Mouse (Mus musculus) heart, embryonic 13.5 days (tissue): ENCODE measurements around the gene Lamc1. TPM values are rescaled to one million over a fixed set of nuclear protein-coding genes. Genes with fewer than 3 reads are reported as not detected.
"Not testable (repeated sequence)": the region's sequence is repeated elsewhere in the genome, so short reads cannot be mapped to it uniquely, and the experiment has no call there.

Experiments used
- ATAC-seq: fragments of 200-750 bp; cut with Nextera tagmentation; 2 replicates; pipeline ENCODE4 v1.8.0; 2017; ENCODE audit warnings: moderate TSS enrichment; ENCODE audit not compliant: insufficient number of reproducible peaks, low FRiP score, low TSS enrichment; ENCODE audit errors: extremely low read depth
- H3K27ac ChIP-seq: fragments of 300-500 bp; sonication (generic); replicated peaks from 2 replicates; pipeline ENCODE4 v1.5.1; 2015; ENCODE audit warnings: moderate library complexity, mild to moderate bottlenecking, inconsistent platforms
- H3K27me3 ChIP-seq: fragments of 300-500 bp; sonication (generic); replicated peaks from 2 replicates; pipeline ENCODE4 v1.6.1; 2015; ENCODE audit warnings: mild to moderate bottlenecking, inconsistent platforms
- H3K36me3 ChIP-seq: fragments of 300-500 bp; sonication (generic); 2 replicates; pipeline ENCODE4 v1.6.1; 2015; ENCODE audit warnings: mild to moderate bottlenecking, inconsistent platforms
- H3K4me1 ChIP-seq: fragments of 300-500 bp; sonication (generic); 2 replicates; pipeline ENCODE4 v1.6.1; 2015; ENCODE audit warnings: inconsistent platforms
- H3K4me2 ChIP-seq: fragments of 300-500 bp; sonication (generic); 2 replicates; pipeline ENCODE4 v1.6.1; 2015; ENCODE audit warnings: inconsistent platforms, mild to moderate bottlenecking, moderate library complexity
- H3K4me3 ChIP-seq: fragments of 300-500 bp; sonication (generic); 2 replicates; pipeline ENCODE4 v1.5.1; 2015; ENCODE audit warnings: moderate library complexity, mild to moderate bottlenecking, inconsistent platforms
- H3K9ac ChIP-seq: fragments of 300-500 bp; sonication (generic); 2 replicates; pipeline ENCODE4 v1.6.1; 2015; ENCODE audit warnings: inconsistent platforms, mild to moderate bottlenecking, moderate library complexity
- H3K9me3 ChIP-seq: fragments of 300-500 bp; sonication (generic); 2 replicates; pipeline ENCODE4 v1.6.1; 2016; ENCODE audit warnings: inconsistent platforms
- WGBS: fragments of 180-500 bp; shearing (Covaris S2); methylation state at CpG from one replicate; pipeline ENCODE4 v1.1.7; 2015; ENCODE audit warnings: mixed read lengths; 5-methylcytosine and 5-hydroxymethylcytosine counted together
- polyA plus RNA-seq: library from polyadenylated mRNA; unstranded; fragments of >200 nt; fragmentation: Nextera tagmentation; extraction: Ambion mirVana; gene quantifications from 2 replicates; pipeline ENCODE4 v1.2.1, GENCODE M21; 2015

Lamc1 gene
- polyA plus RNA-seq, 1 experiment from 2014 or later, result 78.2 TPM

GRCm38 (mm10) chr1:153297774-153298363 lies 34.7 kb downstream of the Lamc1 start:
- not testable (repeated sequence) for H3K9ac ChIP-seq, H3K36me3 ChIP-seq, H3K27ac ChIP-seq, ATAC-seq, H3K9me3 ChIP-seq, H3K4me3 ChIP-seq, H3K27me3 ChIP-seq, H3K4me2 ChIP-seq
- peaks cover 54% of the 10 kb centered on the region for H3K4me1 ChIP-seq
- 83% methylated on average over 4 of the region's 4 CpGs for WGBS

- Histone ChIP-seq H3K27ac (no peak overlapping the region), H3K9ac (no peak overlapping the region), H3K4me2 (no peak overlapping the region), H3K4me3 (no peak overlapping the region), H3K9me3 (no peaks in the 10 kb centered on the region), H3K27me3 (no peaks in the 10 kb centered on the region), H3K4me1 (peaks cover 60% of the 10 kb centered on the region), H3K36me3 (no peaks in the 10 kb centered on the region)
- 73% methylated on average over 6 of the region's 6 CpGs for WGBS
- no peak for ATAC-seq
Measured at GRCm38 (mm10) chr1:153296035-153296434, 36.6 kb downstream of the Lamc1 start.

- Histone ChIP-seq H3K4me1 (peaks cover 63% of the 10 kb centered on the region), H3K27me3 (no peaks in the 10 kb centered on the region), H3K4me2 (peak overlapping the region; percentile 50), H3K27ac (peak overlapping the region; percentile 88), H3K9me3 (no peaks in the 10 kb centered on the region), H3K4me3 (no peak overlapping the region), H3K36me3 (0 out of 2 replicates have a peak, but pooled peaks cover 5% of the 10 kb centered on the region), H3K9ac (peak overlapping the region; percentile 34; the same call in 1 of the 2 replicates)
- no peak for ATAC-seq
- WGBS, result 26% methylated on average over 5 of the region's 5 CpGs
Measured at GRCm38 (mm10) chr1:153292892-153293291, 39.7 kb downstream of the Lamc1 start.

GRCm38 (mm10) chr1:153292202-153292601 lies 40.4 kb downstream of the Lamc1 start:
- 29% methylated on average over 6 of the region's 6 CpGs for WGBS
- peaks cover 70% of the 10 kb centered on the region for H3K4me1 ChIP-seq
- H3K4me3 ChIP-seq, result peak overlapping the region; percentile 0; the same call in 1 of the 2 replicates
- H3K9ac ChIP-seq, result 0 out of 2 replicates have a peak overlapping the region, but pooled peaks have one; percentile 28
- H3K27me3 ChIP-seq, result no peaks in the 10 kb centered on the region
- H3K9me3 ChIP-seq, result no peaks in the 10 kb centered on the region
- ATAC-seq, result no peak
- H3K27ac ChIP-seq, result peak overlapping the region; percentile 88
- H3K36me3 ChIP-seq, result 0 out of 2 replicates have a peak, but pooled peaks cover 5% of the 10 kb centered on the region
- H3K4me2 ChIP-seq, result peak overlapping the region; percentile 50

GRCm38 (mm10) chr1:153291416-153291815 lies 41.2 kb downstream of the Lamc1 start:
- H3K4me2 ChIP-seq, result peak overlapping the region; percentile 50
- peak overlapping the region; percentile 58; the same call in 1 of the 2 replicates for H3K9ac ChIP-seq
- H3K27ac ChIP-seq, result peak overlapping the region; percentile 88
- H3K27me3 ChIP-seq, result no peaks in the 10 kb centered on the region
- 0 out of 2 replicates have a peak, but pooled peaks cover 5% of the 10 kb centered on the region for H3K36me3 ChIP-seq
- WGBS, result 50% methylated on average over 4 of the region's 4 CpGs
- H3K4me3 ChIP-seq, result no peak overlapping the region
- peaks cover 76% of the 10 kb centered on the region for H3K4me1 ChIP-seq
- no peak for ATAC-seq
- no peaks in the 10 kb centered on the region for H3K9me3 ChIP-seq

- Histone ChIP-seq H3K27me3 (no peaks in the 10 kb centered on the region), H3K36me3 (0 out of 2 replicates have a peak, but pooled peaks cover 5% of the 10 kb centered on the region), H3K9me3 (no peaks in the 10 kb centered on the region), H3K4me3 (no peak overlapping the region), H3K27ac (no peak overlapping the region), H3K4me1 (peaks cover 70% of the 10 kb centered on the region), H3K4me2 (no peak overlapping the region), H3K9ac (no peak overlapping the region)
- no peak for ATAC-seq
- WGBS, result 68% methylated on average over 4 of the region's 4 CpGs
Measured at GRCm38 (mm10) chr1:153288010-153288409, 44.6 kb downstream of the Lamc1 start.

GRCm38 (mm10) chr1:153287443-153287842 lies 45.1 kb downstream of the Lamc1 start:
- H3K27ac ChIP-seq, result 0 out of 2 replicates have a peak overlapping the region, but pooled peaks have one; percentile 12
- no peak overlapping the region for H3K9ac ChIP-seq
- H3K9me3 ChIP-seq, result no peaks in the 10 kb centered on the region
- no peaks in the 10 kb centered on the region for H3K27me3 ChIP-seq
- H3K4me3 ChIP-seq, result no peak overlapping the region
- H3K4me1 ChIP-seq, result peaks cover 70% of the 10 kb centered on the region
- no peak overlapping the region for H3K4me2 ChIP-seq
- ATAC-seq, result no peak
- 0 out of 2 replicates have a peak, but pooled peaks cover 5% of the 10 kb centered on the region for H3K36me3 ChIP-seq
- WGBS, result 53% methylated on average over 5 of the region's 5 CpGs

- H3K27ac ChIP-seq, result peak overlapping the region; percentile 37
- ATAC-seq, result no peak
Measured at GRCm38 (mm10) chr1:153286216-153286615, 46.4 kb downstream of the Lamc1 start.

GRCm38 (mm10) chr1:153285188-153285587 lies 47.4 kb downstream of the Lamc1 start:
- 63% methylated on average over 8 of the region's 8 CpGs for WGBS
- H3K4me1 ChIP-seq, result peaks cover 77% of the 10 kb centered on the region

More at GRCm38 (mm10) chr1:153286216-153286615, 46.4 kb downstream of the Lamc1 start:
- 0 out of 2 replicates have a peak, but pooled peaks cover 5% of the 10 kb centered on the region for H3K36me3 ChIP-seq
- H3K4me3 ChIP-seq, result no peak overlapping the region
- H3K9ac ChIP-seq, result no peak overlapping the region
- H3K4me1 ChIP-seq, result peaks cover 71% of the 10 kb centered on the region
- WGBS, result 78% methylated on average over 9 of the region's 9 CpGs
- H3K9me3 ChIP-seq, result no peaks in the 10 kb centered on the region
- no peaks in the 10 kb centered on the region for H3K27me3 ChIP-seq
- H3K4me2 ChIP-seq, result no peak overlapping the region

GRCm38 (mm10) chr1:153282342-153282975 lies 50.1 kb downstream of the Lamc1 start:
- Histone ChIP-seq H3K9me3 (no peaks in the 10 kb centered on the region), H3K27ac (peak overlapping the region; percentile 92; the same call in 1 of the 2 replicates), H3K27me3 (no peaks in the 10 kb centered on the region), H3K4me1 (peaks cover 89% of the 10 kb centered on the region), H3K9ac (no peak overlapping the region), H3K4me2 (no peak overlapping the region), H3K4me3 (no peak overlapping the region), H3K36me3 (peaks cover 1% of the 10 kb centered on the region; the same call in 1 of the 2 replicates)
- no peak for ATAC-seq
- 62% methylated on average over 5 of the region's 5 CpGs for WGBS

More at GRCm38 (mm10) chr1:153285188-153285587, 47.4 kb downstream of the Lamc1 start:
- Histone ChIP-seq H3K9me3 (no peaks in the 10 kb centered on the region), H3K9ac (no peak overlapping the region), H3K4me3 (no peak overlapping the region), H3K27ac (0 out of 2 replicates have a peak overlapping the region, but pooled peaks have one; percentile 34), H3K36me3 (0 out of 2 replicates have a peak, but pooled peaks cover 5% of the 10 kb centered on the region), H3K4me2 (no peak overlapping the region), H3K27me3 (no peaks in the 10 kb centered on the region)
- no peak for ATAC-seq

- H3K36me3 ChIP-seq, result peaks cover 4% of the 10 kb centered on the region; the same call in 1 of the 2 replicates
- peak overlapping the region; percentile 92 for H3K27ac ChIP-seq
- H3K9ac ChIP-seq, result peak overlapping the region; percentile 61; the same call in 1 of the 2 replicates
- H3K4me2 ChIP-seq, result no peak overlapping the region
- no peak overlapping the region for H3K4me3 ChIP-seq
- 60% methylated on average over 4 of the region's 4 CpGs for WGBS
- H3K27me3 ChIP-seq, result no peaks in the 10 kb centered on the region
- peaks cover 92% of the 10 kb centered on the region for H3K4me1 ChIP-seq
- H3K9me3 ChIP-seq, result no peaks in the 10 kb centered on the region
- no peak for ATAC-seq
Measured at GRCm38 (mm10) chr1:153281483-153281882, 51.1 kb downstream of the Lamc1 start.
